Mouse (Mus musculus): Measurements from ENCODE around the gene Il33.
"Not testable (repeated sequence)": the region's sequence is repeated elsewhere in the genome, so short reads cannot be mapped to it uniquely, and the experiment has no call there.

Gene Il33

DNA sequence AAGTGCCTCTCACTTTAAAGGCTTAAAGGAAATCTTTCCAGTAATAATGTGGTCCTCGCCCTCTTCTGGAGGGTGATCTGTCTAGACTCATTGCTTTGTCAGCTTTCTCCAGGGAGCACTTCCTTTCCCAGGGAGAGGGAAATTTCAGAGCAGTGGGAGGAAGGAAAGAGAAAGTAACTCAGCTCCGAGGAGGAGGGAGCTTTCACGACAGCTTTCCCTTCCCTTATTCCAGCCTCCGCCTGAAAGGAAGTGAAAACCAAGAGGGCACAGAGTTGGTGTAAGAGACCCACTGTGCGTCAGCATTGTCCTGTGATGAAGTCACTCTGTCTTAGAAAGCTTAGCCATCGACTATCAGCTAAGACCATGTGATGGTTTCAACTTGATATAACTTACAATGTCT, 15.3 kb downstream of the Il33 start:
- DNase-seq (ENCODE audit: low spot score) = no peak

DNA sequence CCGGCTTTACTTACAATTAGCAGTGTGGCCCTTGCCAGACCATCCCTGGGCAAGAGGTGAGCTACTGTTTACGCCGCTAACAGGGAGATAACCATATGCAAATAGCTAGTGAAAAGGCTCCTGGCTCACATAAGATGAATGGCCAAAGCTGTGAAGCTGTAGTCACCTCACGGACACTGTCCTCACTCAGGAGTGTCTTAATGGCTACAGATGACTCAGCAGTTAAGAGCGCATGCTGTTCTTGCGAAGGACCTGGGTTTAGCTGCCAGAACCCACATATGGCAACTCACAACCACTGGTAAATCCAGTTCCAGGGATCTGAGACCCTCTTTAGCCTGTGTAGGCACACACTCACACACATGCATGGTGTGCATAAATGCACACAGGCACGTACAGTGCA, 16.3 kb downstream of the Il33 start:
- no peak for DNase-seq (ENCODE audit: low spot score)

DNA sequence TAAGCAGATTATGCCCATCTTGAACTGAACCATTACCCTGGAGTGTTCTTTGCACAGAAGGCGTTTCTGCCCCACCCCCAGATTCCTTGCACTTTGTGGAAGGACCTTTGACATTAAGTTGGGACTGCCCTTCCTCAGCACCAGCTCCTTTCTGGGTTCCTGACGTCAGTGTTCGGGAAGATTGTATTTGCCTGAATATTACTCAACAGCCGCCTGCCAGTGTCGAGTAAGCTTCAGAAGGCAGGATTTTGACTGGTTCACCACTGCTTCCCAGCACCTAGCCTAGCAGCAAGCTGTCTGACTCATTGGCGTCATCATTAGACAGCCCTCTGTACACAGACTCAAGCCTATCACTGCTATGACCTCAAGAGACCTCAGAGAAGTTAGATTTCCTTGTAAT, 17.4 kb downstream of the Il33 start:
- DNase-seq (ENCODE audit: low spot score) = peak; percentile 65

DNA sequence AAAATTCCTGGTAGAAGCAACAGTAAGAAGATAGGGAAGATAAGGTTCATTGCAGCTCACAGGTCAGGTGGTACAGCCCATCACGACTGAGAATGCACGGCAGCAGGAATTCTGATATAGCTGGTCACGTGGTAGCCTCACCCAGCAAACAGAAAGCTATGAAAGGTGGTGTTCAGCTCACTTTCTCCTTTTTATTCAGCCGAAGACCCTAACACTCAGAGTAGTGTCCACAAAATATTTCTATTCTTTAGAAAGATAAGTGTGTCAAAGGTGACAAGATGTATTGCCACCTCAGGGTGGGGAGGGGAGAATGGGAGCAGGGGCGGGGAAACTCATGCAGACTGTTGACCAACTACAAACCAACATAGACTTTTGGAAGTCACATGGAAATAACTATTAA, 19.5 kb downstream of the Il33 start:
- DNase-seq (ENCODE audit: low spot score) = no peak

DNA sequence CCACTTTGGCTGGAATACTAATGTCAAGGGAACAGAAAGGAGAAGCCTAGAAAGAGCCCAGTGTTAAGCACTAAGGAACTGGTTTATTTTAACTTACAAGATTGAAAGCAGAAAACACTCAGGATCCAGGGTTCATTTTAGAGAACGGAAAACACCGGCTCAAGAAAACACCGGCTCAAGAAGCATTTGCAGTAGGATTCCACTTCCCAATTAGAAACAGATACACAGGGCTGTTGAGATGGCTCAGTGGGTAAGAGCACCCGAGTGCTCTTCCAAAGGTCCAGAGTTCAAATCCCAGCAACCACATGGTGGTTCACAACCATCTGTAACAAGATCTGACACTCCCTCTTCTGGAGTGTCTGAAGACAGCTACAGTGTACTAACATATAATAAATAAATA, 20.0 kb downstream of the Il33 start:
- DNase-seq (ENCODE audit: low spot score) = not testable (repeated sequence)

DNA sequence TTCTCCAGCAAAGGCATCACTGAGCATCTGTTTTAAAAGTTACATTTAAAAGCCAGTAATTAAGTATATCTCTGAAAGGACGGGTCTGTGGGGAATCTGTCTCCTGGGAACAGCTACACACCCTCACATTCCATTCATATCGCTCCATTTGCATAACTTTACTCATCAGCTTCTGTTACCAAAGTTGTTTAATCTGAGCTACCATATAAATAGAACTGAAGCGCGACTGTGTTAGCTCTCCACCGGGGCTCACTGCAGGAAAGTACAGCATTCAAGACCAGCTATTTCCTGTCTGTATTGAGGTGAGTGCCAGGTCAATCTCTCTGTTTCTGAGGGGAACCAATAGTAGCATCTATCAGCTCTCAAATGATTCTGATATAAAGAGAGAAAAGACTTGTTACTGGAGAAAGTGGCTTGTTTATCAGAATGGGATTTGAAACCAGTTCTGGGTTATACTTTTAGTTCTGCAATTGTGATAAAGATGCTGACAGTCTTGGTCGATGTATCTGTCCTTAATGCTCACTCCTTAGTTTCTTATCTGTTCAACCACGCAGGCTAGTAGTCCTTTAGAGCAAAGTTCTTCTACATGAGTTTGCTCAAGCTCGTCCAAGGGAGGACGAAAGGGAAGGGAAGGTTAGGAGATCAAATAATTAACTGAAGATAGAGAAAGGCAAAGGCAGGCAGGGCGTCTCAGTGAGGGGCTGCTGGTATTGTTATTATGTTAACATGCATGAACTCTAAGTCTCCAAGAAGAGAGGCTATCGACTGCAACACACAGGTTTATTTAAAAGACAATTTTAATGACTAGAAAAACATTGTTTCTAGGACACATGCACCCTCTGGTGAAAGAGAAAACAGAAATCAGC, 20.9 kb downstream of the Il33 start:
- no peak for DNase-seq (ENCODE audit: low spot score)

DNA sequence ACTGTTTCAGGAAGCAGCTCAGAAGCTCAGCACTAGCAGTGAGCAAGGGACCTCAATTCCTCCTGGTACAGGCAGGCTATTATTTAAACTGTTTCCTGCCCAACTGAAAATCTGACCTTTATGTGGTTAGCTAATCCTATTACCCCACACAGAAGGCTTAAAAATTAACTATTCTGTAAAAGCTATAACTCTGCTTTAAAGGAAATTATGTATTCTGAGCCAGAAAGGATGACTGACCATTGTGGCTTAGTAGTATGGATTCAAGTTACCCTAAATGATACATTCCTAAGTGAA, 21.5 kb downstream of the Il33 start:
- DNase-seq (ENCODE audit: low spot score) = no peak

DNA sequence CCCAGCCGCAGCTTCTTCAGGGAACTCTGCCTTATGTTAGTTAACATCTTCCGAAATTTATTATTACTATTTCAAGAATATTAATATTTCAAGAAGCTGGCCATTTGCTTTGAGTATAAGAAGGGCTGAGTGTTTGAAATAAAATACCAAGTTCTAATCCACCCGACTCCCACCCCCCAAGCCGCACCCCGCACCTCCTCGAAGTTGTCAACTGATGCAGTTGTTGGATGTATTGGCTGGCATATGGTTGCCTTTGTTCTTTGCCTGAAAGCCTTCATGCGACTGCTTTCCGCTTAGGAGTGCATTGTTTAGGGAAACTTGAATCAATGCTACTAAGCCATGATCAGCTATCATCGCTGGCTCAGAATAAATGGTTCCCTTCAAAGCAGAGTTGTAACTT, 22.1 kb downstream of the Il33 start:
- DNase-seq (ENCODE audit: low spot score) = no peak

DNA sequence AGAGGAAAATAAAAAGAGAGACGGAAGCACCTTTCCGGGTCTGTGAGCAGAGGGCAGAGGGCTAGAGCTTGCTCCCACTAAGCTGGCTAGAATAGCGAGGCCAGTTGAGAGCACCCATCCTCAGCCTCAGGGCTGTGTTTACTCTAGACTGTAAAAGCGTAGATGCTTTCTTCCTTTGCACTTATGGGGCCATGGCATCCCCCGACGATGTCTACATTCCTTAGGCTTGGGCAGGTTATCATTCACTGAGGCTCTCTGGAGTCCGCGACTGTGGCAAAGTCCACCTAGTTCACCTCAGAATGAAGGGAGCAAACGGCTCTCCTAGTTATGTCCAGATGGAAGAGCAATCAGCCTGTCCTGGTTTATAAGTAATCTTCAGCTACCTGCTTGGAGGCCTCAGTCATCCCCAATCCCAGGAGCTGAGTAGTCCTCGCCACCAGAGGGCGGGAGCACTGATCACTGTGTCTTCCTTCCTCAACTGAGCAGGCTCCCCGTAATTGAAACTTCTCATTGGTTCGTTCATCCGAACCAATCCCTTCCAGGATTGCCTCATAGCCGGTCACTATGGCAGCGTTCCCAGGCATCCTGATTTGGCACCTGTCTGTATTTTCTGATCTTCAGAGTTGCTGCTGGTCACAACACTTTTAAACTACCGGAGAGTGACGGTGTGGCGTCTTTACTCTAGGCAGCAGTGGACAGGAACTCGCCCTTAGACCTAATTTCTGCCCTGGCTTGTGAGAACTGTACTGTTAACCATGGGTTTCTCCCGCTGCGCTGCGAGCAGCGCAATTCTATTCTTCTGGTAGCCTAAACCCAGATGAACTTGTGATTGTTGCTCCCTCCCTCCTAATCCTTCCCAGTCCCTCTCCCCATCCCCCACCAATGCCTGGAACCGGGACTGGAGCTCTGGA, 23.2 kb downstream of the Il33 start:
- peak; percentile 86 for DNase-seq (ENCODE audit: low spot score)

DNA sequence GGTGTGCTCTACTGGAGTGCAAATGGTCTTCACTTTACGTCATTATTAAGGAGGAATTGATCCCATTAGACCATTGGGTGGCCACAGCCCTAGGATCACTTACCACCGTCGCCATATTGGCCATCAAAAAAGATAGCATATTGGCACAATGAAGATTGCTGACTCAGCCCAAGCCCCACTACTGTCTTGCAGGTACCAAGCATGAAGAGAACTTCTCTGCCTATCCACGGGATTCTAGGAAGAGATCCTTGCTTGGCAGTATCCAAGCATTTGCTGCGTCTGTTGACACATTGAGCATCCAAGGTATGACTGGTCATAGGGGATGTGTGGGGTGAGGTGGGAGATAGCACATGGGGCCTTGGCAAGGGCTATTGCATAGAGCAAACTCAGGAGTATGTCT, 27.6 kb downstream of the Il33 start:
- DNase-seq (ENCODE audit: low spot score) = no peak

DNA sequence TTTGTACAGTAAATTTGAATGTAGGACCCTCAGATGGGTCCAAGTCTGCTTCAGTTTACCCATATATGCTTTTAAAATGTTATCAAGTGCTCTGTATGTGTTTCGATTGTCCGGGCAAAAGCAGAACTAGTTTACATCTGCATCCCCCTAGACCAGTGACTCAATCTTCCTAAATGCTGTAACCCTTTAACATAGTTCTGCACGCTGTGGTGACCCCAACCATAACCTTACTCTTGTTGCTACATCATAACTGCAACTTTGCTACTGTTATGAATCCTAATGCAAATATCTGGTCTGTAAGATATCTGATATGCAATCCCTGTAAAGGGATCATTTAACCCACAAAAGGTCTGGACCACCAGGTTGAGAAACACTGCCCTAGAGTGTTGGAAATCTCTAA, 28.9 kb downstream of the Il33 start:
- DNase-seq (ENCODE audit: low spot score) = no peak

DNA sequence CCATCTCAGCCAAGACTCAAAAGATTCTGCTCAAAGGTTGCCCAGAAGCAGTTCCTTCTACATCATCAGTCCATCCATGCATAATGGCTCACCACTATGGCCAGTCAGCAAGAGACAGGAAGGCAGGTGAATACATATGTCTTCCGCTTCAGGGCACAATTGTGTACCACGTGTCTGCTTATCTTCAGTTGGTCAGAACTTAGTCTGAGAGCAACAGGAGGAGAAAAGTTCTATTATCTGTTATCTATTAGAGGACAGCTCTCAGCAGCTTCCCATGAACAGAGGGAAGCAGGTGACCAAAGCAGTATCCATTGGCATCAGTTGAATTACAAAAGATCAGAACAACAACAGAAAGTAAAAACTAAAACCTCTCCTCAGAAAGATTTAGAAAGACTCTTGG, 30.5 kb downstream of the Il33 start:
- DNase-seq (ENCODE audit: low spot score) = no peak

DNA sequence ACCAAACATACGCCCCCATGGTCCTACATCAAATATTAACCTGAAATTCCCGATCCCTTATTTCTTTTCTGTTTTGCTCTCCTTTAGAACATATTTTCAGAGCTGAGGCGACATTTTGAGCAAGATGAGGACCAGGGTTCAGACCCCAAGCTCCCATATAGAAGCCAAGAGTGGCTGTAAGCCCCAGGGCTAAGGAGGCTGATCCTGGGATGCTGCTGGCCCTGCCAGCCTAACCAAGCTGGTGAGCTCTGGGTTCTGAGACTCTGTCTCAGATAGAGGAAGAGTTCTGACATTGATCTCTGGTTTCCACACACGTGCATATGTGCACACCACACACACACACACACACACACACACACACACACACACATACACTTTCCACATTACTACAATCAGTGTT, 36.0 kb downstream of the Il33 start:
- DNase-seq (ENCODE audit: low spot score) = no peak

DNA sequence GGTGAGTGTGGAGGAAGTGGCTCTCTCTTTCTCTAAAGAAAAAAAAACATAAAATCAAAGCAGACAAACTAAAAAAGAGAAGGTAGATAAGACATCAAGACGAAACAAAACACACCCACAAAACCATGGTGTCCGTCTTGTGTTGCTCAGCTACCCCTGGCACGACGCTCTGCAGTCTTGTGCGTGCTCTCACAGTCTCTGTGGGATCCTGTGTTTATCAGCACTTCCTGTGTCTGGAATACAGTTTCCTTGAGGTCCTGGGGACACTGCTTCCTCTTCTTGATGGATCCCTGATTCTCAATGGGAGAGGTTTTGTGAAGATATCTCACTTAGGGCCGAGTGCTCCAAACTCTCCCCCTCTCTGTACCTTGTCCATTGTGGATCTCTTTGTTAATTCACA, 36.9 kb downstream of the Il33 start:
- no peak for DNase-seq (ENCODE audit: low spot score)

DNA sequence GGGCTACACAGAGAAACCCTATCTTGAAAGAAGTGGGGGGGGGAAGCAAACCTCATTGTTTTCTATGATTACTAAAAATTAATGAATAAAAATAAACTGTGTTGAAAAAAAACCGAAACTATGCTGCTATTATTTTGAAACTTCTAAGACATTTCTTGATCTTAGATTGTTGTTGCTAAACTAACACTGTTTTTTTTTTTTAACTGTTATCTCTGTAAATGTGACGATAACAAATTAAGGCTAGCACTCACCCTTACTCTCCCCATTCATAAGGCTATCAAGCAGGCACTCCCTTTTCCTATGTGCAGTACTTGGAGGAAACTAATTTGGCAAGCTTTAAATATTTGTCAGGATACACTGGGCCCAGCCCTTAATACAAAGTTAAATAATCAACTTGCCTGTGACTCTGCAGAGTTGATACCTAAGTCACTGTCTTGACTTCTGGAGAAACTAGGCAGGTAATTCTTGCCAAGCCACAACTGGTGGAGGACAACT, 38.7 kb downstream of the Il33 start:
- DNase-seq (ENCODE audit: low spot score) = peak; percentile 28

DNA sequence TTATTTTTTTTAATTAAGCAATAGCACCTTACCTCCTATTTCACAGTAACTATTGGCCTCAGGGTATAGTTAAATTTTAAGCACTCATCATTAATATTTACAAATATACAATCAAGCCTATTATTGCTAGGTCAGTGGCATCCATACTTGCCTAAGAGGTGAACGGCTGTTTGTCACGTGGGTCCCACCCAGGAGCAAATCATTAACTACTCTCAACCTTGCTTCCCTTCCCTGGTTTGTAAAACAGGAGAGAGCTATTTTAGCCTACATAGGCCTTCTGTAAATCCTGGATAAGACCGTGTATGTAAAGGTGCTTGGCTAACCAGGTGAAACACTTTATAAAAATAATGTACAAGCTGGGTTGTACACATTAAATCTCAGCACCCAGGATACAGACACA, 43.0 kb downstream of the Il33 start:
- no peak for DNase-seq (ENCODE audit: low spot score)

DNA sequence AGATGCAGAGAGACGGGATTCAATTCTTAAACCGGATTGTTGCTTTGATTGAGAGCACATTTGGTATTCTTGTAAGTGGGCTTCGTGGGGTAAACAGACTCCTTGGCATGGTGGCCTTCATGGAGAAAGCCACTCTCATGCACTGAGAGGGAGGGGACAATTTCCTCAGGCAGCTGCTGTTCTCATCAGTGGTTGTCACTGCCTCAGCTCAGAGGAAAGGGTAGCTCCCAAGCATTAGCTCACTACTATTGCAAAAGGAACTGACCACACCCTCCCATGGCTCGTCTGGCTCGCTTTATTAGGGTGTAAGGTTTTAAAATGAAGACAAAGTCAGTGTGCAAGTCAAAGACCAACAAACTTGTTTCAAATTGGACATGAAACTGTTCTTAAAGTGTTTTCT, 48.5 kb downstream of the Il33 start:
- no peak for DNase-seq (ENCODE audit: low spot score)

DNA sequence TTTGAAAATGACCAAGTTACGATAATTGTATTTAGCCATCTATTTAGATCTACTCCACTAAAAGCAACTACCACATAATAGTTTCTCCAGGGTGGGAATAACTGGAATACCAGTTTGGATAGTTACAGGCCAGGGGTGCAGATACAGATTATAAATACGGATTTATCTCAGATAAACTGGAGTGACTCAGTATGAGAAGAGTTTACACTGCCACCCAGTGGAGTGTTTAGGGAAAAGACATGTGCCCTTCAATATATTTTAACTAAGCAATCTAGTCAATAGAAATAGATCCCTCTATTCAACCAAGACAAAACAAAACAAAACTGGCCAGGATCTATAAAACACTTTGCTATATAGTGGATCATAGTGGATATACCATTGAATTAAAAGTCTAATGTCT, 53.9 kb downstream of the Il33 start:
- DNase-seq (ENCODE audit: low spot score) = peak; percentile 29

DNA sequence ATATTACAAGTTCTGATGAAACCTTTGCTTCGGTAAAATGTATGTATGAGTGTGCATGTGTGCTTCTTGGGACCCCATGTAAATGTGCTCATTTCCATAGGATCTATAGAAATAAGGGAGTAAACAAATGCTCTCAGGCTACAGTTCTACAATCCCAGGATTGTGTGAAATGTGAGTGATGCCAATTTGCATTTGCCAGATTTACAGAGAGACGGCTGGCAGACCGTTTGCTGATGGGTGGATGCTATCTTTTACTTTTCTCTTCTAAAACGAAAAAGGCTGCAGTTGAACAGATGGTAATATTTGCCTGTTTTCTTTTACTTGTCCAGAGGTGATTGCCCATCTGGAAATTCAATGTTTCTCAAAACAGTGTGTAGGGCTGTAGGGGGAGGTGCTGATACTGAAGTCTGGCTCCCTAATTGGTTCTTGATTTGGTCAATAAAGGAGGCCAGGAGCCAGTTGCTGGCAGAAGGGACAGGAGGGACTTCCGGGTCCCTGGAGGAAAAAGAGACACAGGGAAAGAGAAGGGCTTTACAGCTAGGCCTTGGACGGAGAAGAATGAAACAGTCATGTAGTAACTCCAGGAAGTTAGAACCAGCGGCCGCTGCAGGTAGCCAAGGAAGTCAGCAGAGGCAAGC, 54.7 kb downstream of the Il33 start:
- no peak for DNase-seq (ENCODE audit: low spot score)

DNA sequence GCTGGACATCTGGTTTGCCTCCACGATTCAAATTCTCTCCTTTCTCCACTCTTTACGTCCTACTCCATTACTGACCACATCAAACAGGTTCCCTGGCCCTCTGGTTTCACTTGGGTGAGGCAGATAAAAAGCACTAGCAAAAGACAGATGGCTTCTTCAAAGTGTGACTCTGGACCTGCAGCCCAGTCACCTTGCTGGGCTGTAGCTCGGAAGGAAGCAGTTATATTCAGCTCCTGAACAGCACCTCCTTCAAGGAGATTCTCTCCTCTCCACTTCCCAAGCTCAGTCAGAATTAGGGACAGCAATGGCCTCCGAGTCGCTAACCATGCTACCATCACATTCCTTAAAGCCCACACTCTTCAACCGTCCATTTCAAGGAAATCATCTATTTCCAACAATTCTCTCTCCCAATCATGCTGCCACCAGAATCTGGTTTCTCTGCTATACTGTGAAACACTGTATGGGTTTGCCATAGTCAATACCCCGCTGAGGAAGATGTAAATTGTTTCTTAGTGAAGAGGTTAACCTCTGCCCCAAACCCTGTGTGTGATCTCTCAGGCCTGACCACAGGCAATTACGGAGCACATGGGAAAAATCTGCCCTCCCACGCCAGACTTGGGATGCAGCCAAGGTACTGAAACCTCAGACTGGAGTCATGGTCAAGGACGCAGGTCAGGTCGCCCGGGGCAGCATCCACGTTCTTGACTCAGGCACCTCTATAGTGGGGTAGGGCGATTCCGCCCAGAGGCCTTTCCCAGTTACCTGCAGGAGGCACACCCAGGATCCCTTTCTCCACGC, 59.5 kb downstream of the Il33 start:
- DNase-seq (ENCODE audit: low spot score) = no peak

DNA sequence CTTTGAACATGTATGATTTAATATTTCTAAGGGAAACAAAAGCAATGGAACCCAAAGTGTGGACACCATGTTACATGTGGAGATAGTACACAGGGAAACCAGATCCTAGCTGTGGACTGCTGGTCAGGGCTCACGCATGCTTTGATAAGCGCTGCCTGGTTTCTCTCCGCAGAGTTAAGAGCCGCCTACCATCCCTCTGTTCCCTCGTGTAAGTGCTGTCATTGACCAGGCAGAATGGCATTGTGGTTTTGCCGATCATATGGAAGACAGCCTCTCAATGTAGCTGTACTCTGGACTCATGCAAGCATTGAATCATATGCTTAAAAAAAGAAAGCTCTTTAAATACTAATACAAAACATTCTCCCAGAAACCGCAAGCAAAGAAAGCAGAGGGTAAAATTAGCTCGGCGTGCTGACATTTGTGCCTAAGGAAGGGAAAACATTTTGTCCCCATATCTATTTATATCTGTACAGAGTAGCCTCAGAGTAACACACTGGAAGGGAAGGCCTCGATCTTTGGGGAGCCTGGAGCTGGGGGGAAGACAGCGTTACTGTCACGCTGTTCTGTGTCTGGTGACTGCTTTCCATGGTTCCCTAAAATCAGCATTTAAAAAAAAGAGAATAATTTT, 61.7 kb downstream of the Il33 start:
- no peak for DNase-seq (ENCODE audit: low spot score)

Measured in lung, postnatal 25 days (tissue).